Mouse (Mus musculus) E14TG2a.4 (cell line): ENCODE data around the gene Rnf217.

Experiments
- CTCF ChIP-seq: conservative IDR thresholded peaks from 2 replicates; pipeline ENCODE4 v1.5.1; 2014; ENCODE audit warnings: low read length
- NANOG ChIP-seq: IDR thresholded peaks from 2 replicates; pipeline ENCODE4 v1.6.1; 2014; ENCODE audit warnings: borderline replicate concordance, low read length, mixed read lengths
- POU5F1 ChIP-seq: IDR thresholded peaks from 2 replicates; pipeline ENCODE4 v1.6.1; 2014; ENCODE audit warnings: low read length, borderline replicate concordance

GRCm38 (mm10) chr10:31580722-31581121 lies 28.3 kb downstream of the Rnf217 start:
- no peak for TF ChIP-seq CTCF
- TF ChIP-seq POU5F1, result no peak
- TF ChIP-seq NANOG, result no peak
